Mouse (Mus musculus) layer of hippocampus, adult 2 months (tissue): Measurements from ENCODE around the gene Sned1. TPM values are rescaled to one million over a fixed set of nuclear protein-coding genes. Genes with fewer than 3 reads are reported as not detected.

Experiments used
- DNase-seq, 2 experiments: peaks; one replicate each; pipeline ENCODE4 v3.0.0; 2022; ENCODE audit warnings: low spot score in 2 of 2
- H3K27ac ChIP-seq: fragments of 200-600 bp; 2 replicates; pipeline ENCODE4 v1.8.1; 2022
- H3K4me3 ChIP-seq: fragments of 200-600 bp; 2 replicates; pipeline ENCODE4 v1.8.1; 2022; ENCODE audit warnings: mild to moderate bottlenecking
- CTCF ChIP-seq: fragments of 200-600 bp; conservative IDR thresholded peaks from 2 replicates; pipeline ENCODE4 v1.8.1; 2022; ENCODE audit warnings: antibody characterized with exemption, mild to moderate bottlenecking, moderate library complexity
- total RNA-seq, 2 experiments: library from RNA; stranded (reverse); gene quantifications; 2 replicates each; pipeline ENCODE4 v1.2.3; 2021

Gene Sned1
- total RNA-seq, 2 experiments from 2014 or later, result 4.7 to 7.7 TPM

GRCm38 (mm10) chr1:93238201-93238600 is 2.6 kb downstream of the Sned1 start:
- TF ChIP-seq CTCF, result peak; percentile 66
- Histone ChIP-seq H3K4me3 (no peak overlapping the region), H3K27ac (no peak overlapping the region)
- no peak for DNase-seq

DNA sequence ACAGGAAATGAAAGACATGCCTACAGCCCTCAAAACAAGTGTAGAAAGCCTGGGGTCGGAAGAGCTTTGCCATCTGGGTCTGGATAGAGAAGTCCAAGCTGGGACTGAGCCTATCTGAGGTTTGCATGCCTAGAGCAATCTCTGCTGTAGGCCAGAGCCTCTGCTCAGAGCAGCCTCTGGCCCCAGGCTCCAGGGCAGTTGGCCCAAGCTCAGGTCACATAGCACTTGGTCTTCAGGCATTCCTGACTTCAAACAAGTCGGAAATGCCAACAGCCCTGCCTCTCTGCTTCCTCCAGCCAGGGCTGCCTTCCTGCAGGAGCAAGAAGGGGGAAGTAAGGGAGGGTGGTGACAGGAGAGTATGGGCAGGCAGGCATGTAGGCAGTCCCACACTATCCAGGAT is 10.3 kb downstream of the Sned1 start:
- Histone ChIP-seq H3K4me3 (no peak overlapping the region), H3K27ac (no peak overlapping the region)
- no peak for TF ChIP-seq CTCF
- DNase-seq, result no peak

GRCm38 (mm10) chr1:93252586-93252985 is 16.9 kb downstream of the Sned1 start:
- no peak for DNase-seq
- H3K4me3 ChIP-seq, result no peak overlapping the region
- no peak for TF ChIP-seq CTCF
- no peak overlapping the region for H3K27ac ChIP-seq

- H3K4me3 ChIP-seq, result no peak overlapping the region
- DNase-seq, result no peak
- H3K27ac ChIP-seq, result no peak overlapping the region
- no peak for TF ChIP-seq CTCF
Measured at GRCm38 (mm10) chr1:93255761-93256160, 20.1 kb downstream of the Sned1 start.

GRCm38 (mm10) chr1:93257560-93257959 is 21.9 kb downstream of the Sned1 start:
- TF ChIP-seq CTCF, result no peak; the same call in 1 of the 2 replicates
- H3K4me3 ChIP-seq, result no peak overlapping the region
- no peak overlapping the region for H3K27ac ChIP-seq
- DNase-seq, result no peak

DNA sequence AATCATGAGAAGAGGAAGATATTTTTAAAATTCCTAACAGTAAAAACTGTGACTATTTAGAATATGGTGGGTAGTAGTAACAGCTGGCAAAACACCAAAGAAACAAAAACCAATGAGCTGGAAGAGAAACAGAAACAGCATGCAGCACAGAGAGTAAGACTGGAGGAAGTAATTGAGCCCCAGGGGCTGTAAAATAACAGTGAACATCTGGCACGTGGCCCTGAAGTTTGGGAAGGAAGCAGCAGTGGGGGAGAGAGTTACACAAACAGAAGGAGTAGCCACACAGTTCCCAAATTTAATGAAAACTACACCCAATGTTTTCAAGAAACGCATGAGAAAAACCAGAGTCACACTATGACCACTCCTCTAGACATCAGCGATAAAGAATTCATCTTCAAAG is 31.6 kb downstream of the Sned1 start:
- no peak overlapping the region for H3K4me3 ChIP-seq
- no peak for TF ChIP-seq CTCF
- no peak for DNase-seq
- H3K27ac ChIP-seq, result no peak overlapping the region

GRCm38 (mm10) chr1:93268246-93268645 is 32.6 kb downstream of the Sned1 start:
- DNase-seq, result no peak
- TF ChIP-seq CTCF, result no peak

GRCm38 (mm10) chr1:93270516-93271240 is 35.0 kb downstream of the Sned1 start:
- Histone ChIP-seq H3K27ac (no peak overlapping the region), H3K4me3 (no peak overlapping the region)
- no peak for TF ChIP-seq CTCF
- no peak for DNase-seq

More at GRCm38 (mm10) chr1:93268246-93268645, 32.6 kb downstream of the Sned1 start:
- H3K27ac ChIP-seq, result no peak overlapping the region
- no peak overlapping the region for H3K4me3 ChIP-seq

DNA sequence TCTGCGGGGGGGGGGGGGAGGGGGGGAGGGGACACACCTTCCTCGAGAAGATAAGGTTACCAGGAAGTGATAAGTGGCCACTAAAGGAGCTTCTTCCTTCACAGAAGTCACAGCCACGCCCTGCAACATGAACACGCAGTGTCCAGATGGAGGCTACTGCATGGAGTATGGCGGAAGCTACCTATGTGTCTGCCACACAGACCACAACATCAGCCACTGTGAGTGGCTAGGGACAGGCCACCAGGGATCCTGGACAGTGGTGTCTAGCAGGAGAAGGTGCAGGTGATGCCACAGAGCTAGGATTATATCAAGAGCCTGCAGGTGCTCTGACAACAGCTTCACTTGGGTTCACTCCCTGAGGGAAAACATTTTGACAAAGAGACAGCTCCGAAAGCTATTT is 36.1 kb downstream of the Sned1 start:
- TF ChIP-seq CTCF, result no peak

GRCm38 (mm10) chr1:93272409-93272821 is 36.8 kb downstream of the Sned1 start:
- Histone ChIP-seq H3K4me3 (no peak overlapping the region), H3K27ac (no peak overlapping the region)
- TF ChIP-seq CTCF, result no peak
- no peak for DNase-seq

More for the DNA sequence above, 36.1 kb downstream of the Sned1 start:
- Histone ChIP-seq H3K4me3 (no peak overlapping the region), H3K27ac (no peak overlapping the region)
- no peak for DNase-seq

DNA sequence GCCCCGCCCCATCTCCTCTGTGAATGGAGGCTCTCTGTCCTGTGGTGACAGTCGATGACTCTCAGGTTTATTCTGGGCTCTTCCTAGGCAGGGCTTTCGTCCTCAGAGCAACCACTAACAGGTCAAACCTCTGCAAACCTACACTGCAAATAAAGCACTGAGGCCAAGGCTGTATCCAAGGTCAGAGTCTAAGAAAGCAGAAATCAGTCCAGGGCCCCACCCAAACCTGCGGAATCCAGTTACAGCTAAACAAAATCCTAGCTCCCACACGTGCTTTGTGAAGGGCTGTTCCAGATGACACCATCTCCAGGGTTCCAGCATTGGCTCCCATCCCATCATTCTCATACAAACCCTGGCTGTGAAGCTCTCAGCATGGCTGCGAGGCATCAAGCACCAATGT is 39.9 kb downstream of the Sned1 start:
- no peak for TF ChIP-seq CTCF
- no peak for DNase-seq
- H3K4me3 ChIP-seq, result no peak overlapping the region
- no peak overlapping the region for H3K27ac ChIP-seq

- no peak overlapping the region for H3K27ac ChIP-seq
- DNase-seq, result no peak
- no peak overlapping the region for H3K4me3 ChIP-seq
- no peak for TF ChIP-seq CTCF
Measured at GRCm38 (mm10) chr1:93277041-93277440, 41.4 kb downstream of the Sned1 start.

- no peak for DNase-seq
- Histone ChIP-seq H3K27ac (no peak overlapping the region), H3K4me3 (no peak overlapping the region)
- TF ChIP-seq CTCF, result no peak
Measured at GRCm38 (mm10) chr1:93289678-93290214, 54.1 kb downstream of the Sned1 start.

DNA sequence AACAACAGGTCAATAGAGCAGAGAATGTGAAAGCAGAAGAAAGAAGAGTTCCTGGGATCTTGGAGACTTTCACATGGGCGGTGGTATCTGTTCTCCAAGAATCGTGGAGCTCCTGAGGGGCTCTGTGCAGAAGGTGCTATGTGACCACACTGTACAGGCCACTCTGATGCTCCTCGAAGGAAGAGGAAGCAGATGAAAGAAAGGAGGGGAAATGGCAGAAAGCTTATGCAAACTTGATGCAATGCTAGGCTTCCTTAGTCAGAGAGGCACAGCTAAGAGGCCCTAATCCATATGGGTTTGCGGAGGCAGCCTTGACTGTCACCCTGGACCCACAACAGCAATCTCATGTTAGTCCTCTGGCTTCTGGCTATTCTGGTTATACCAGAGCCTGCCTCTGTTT is 55.3 kb downstream of the Sned1 start:
- no peak for DNase-seq
- no peak overlapping the region for H3K4me3 ChIP-seq
- no peak overlapping the region for H3K27ac ChIP-seq
- no peak for TF ChIP-seq CTCF
